Mouse (Mus musculus) heart, adult 2 months (tissue): Measurements from ENCODE around the gene Ccdc96.

ENCODE experiments used
- CTCF ChIP-seq: fragments of 200-600 bp; IDR thresholded peaks from 2 replicates; pipeline ENCODE4 v1.8.1; 2022; ENCODE audit warnings: antibody characterized with exemption, mild to moderate bottlenecking, moderate library complexity
- POLR2A ChIP-seq: fragments of 200-500 bp; IDR thresholded peaks from 2 replicates; pipeline ENCODE4 v1.6.1; 2011; ENCODE audit warnings: mild to moderate bottlenecking, low read depth, low read length, control low read depth; ENCODE audit not compliant: insufficient read depth

GRCm38 (mm10) chr5:36457706-36458105 lies 26.7 kb upstream of the Ccdc96 start:
- TF ChIP-seq CTCF: no peak
- TF ChIP-seq POLR2A: no peak
